Mouse (Mus musculus) forebrain, embryonic 16.5 days (tissue): ENCODE measurements around the gene Mapt. TPM values are rescaled to one million over a fixed set of nuclear protein-coding genes. Genes with fewer than 3 reads are reported as not detected.

Experiments used
- ATAC-seq: fragments of 200-750 bp; cut with Nextera tagmentation; 2 replicates; pipeline ENCODE4 v1.8.0; 2017; ENCODE audit warnings: mild to moderate bottlenecking, moderate library complexity
- H3K27ac ChIP-seq: fragments of 300-500 bp; sonication (generic); 2 replicates; pipeline ENCODE4 v1.5.1; 2014; ENCODE audit warnings: low read length, control low read depth
- H3K27me3 ChIP-seq: fragments of 300-500 bp; sonication (generic); replicated peaks from 2 replicates; pipeline ENCODE4 v1.6.1; 2014; ENCODE audit warnings: low read length; ENCODE audit not compliant: control insufficient read depth, insufficient read depth
- H3K36me3 ChIP-seq: fragments of 300-500 bp; sonication (generic); 2 replicates; pipeline ENCODE4 v1.6.1; 2014; ENCODE audit not compliant: control insufficient read depth, insufficient read depth
- H3K4me1 ChIP-seq: fragments of 300-500 bp; sonication (generic); replicated peaks from 2 replicates; pipeline ENCODE4 v1.6.1; 2014; ENCODE audit warnings: low read length; ENCODE audit not compliant: control insufficient read depth, insufficient read depth
- H3K4me2 ChIP-seq: fragments of 300-500 bp; sonication (generic); 2 replicates; pipeline ENCODE4 v1.6.1; 2014; ENCODE audit warnings: mild to moderate bottlenecking, low read length, control low read depth
- H3K4me3 ChIP-seq: fragments of 300-500 bp; sonication (generic); replicated peaks from 2 replicates; pipeline ENCODE4 v1.5.1; 2014; ENCODE audit warnings: mild to moderate bottlenecking, low read length, control low read depth
- H3K9ac ChIP-seq: fragments of 300-500 bp; sonication (generic); replicated peaks from 2 replicates; pipeline ENCODE4 v1.6.1; 2014; ENCODE audit warnings: low read depth, low read length, control low read depth
- H3K9me3 ChIP-seq: fragments of 300-500 bp; sonication (generic); 2 replicates; pipeline ENCODE4 v1.6.1; 2016; ENCODE audit warnings: low read length; ENCODE audit not compliant: control insufficient read depth
- WGBS: fragments of 180-500 bp; shearing (Covaris S2); extraction: QIAGEN DNeasy Blood & Tissue Kit; methylation state at CpG from one replicate; pipeline ENCODE4 v1.1.7; 2014; 5-methylcytosine and 5-hydroxymethylcytosine counted together
- polyA plus RNA-seq: library from polyadenylated mRNA; unstranded; fragments of >200 nt; fragmentation: Nextera tagmentation; extraction: Ambion mirVana; gene quantifications from 2 replicates; pipeline ENCODE4 v1.2.1, GENCODE M21; 2015

Gene Mapt
- polyA plus RNA-seq, 1 experiment from 2014 or later = 864 TPM

DNA sequence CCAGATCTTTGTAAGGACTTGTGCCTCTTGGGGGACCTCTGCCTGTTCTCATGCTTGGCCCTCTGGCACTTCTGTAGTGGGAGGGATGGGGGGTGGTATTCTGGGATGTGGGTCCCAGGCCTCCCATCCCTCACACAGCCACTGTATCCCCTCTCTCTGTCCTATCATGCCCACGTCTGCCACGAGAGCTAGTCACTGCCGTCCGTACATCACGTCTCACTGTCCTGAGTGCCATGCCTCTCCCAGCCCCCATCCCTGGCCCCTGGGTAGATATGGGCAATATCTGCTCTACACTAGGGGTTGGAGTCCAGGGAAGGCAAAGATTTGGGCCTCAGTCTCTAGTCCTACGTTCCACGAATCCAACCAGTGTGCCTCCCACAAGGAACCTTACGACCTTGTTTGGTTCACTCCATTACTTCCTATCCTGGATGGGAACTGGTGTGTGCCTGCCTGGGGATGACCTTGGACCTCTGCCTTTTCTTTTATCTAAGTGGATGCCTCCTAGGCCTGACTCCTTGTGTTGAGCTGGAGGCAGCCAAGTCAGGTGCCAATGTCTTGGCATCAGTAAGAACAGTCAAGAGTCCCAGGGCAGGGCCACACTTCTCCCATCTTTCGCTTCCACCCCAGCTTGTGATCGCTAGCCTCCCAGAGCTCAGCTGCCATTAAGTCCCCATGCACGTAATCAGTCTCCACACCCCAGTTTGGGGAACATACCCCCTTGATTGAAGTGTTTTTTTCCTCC lies 98.2 kb downstream of the Mapt start:
- Histone ChIP-seq H3K27me3 (no peaks in the 10 kb centered on the region), H3K27ac (no peak overlapping the region), H3K9ac (no peak overlapping the region), H3K4me2 (no peak overlapping the region), H3K36me3 (peaks cover 19% of the 10 kb centered on the region), H3K9me3 (peaks cover 3% of the 10 kb centered on the region; the same call in 1 of the 2 replicates), H3K4me3 (no peak overlapping the region), H3K4me1 (no peaks in the 10 kb centered on the region)
- ATAC-seq = no peak
- 87% methylated on average over 11 of the region's 11 CpGs for WGBS

DNA sequence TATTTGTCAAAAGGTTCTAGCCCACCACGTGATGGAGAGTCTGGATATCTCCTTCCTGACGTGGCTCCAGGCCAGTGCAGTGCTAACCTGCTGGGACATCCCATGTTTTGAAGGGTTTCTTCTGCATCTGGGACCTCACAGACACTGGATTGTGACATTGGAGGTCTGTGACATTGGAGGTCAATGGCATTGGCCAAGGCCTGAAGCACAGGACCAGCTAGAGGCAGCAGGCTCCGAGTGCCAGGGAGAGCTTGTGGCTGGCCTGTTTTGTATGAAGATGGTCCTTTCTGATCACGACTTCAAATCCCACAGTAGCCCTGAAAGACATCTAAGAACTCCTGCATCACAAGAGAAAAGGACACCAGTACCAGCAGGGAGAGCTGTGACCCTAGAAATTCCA lies 99.0 kb downstream of the Mapt start:
- Histone ChIP-seq H3K27ac (no peak overlapping the region), H3K4me3 (no peak overlapping the region), H3K9ac (no peak overlapping the region), H3K9me3 (peaks cover 3% of the 10 kb centered on the region; the same call in 1 of the 2 replicates), H3K4me1 (no peaks in the 10 kb centered on the region), H3K4me2 (no peak overlapping the region), H3K27me3 (no peaks in the 10 kb centered on the region), H3K36me3 (peaks cover 26% of the 10 kb centered on the region)
- 87% methylated on average over 4 of the region's 4 CpGs for WGBS
- ATAC-seq = no peak

DNA sequence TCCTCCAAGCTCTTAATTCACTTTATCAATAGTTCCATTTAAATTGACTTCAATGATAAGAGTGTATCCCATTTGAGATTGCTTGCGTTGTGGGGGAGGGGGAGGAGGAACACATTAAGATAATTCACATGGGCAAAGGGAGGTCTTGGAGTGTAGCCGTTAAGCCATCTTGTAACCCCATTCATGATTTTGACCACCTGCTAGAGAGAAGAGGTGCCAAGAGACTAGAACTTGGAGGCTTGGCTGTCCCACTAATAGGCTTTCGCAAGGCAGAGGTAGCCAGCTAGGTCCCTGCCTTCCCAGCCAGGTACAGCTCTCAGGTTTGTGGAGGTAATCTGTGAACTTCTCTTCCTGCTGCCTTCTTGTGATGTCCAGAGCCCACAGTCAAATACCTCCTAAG lies 100.0 kb downstream of the Mapt start:
- Histone ChIP-seq H3K4me3 (no peak overlapping the region), H3K27ac (no peak overlapping the region)

DNA sequence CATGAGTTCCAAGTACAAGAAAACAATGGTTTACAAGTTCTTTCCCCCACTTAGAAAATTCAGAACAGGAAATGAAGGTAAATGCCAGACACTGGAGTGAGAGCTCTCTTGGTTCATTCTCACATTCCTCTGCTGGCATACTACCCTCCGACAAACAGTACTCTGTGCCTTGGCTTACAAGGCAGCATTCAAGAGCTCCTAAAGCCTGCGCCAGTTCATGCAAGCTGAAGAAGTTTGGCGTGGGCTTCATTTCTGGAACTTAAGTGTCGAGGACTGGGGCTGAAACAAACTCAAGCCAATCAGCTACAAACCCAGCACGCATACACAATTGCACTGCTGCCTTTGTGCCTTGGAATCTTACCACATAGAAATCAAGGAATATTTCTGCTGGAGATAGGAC lies 100.9 kb downstream of the Mapt start:
- H3K4me1 ChIP-seq = no peaks in the 10 kb centered on the region
- no peak overlapping the region for H3K9ac ChIP-seq
- no peak for ATAC-seq
- 75% methylated on average over 5 of the region's 5 CpGs for WGBS
- no peaks in the 10 kb centered on the region for H3K27me3 ChIP-seq
- no peak overlapping the region for H3K4me3 ChIP-seq
- H3K36me3 ChIP-seq = peaks cover 38% of the 10 kb centered on the region
- no peak overlapping the region for H3K4me2 ChIP-seq
- H3K9me3 ChIP-seq = no peaks in the 10 kb centered on the region
- H3K27ac ChIP-seq = no peak overlapping the region; the same call in 1 of the 2 replicates

More for the DNA sequence above, 100.0 kb downstream of the Mapt start:
- H3K9ac ChIP-seq = no peak overlapping the region
- peaks cover 34% of the 10 kb centered on the region for H3K36me3 ChIP-seq
- H3K9me3 ChIP-seq = no peaks in the 10 kb centered on the region
- H3K4me2 ChIP-seq = no peak overlapping the region
- H3K4me1 ChIP-seq = no peaks in the 10 kb centered on the region
- no peak for ATAC-seq
- 93% methylated on average over 3 of the region's 3 CpGs for WGBS
- no peaks in the 10 kb centered on the region for H3K27me3 ChIP-seq

DNA sequence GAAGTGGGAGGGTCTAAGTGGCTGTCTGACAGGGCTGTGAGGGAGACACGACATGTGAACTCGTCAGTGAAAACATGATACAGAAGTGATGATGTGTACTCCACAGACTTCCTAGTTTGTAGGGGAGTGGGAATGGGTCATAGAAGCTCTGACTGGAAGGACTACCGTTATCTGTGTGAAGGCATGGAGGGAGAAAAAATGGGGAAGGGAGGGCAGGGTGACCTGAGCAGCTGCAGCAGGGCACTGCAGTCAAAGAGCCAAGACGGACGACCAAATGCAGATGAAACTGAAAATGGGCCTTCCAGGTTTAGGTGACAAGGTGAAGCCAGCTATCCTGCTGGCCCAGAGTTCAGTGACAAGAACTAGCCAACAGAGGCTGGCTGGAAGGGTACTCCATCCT lies 102.9 kb downstream of the Mapt start:
- 80% methylated on average over 5 of the region's 5 CpGs for WGBS
- no peak overlapping the region for H3K27ac ChIP-seq
- H3K27me3 ChIP-seq = no peaks in the 10 kb centered on the region
- no peak overlapping the region for H3K4me3 ChIP-seq
- no peak for ATAC-seq
- no peak overlapping the region for H3K9ac ChIP-seq
- no peaks in the 10 kb centered on the region for H3K4me1 ChIP-seq
- H3K4me2 ChIP-seq = no peak overlapping the region
- peaks cover 43% of the 10 kb centered on the region for H3K36me3 ChIP-seq
- H3K9me3 ChIP-seq = no peaks in the 10 kb centered on the region

DNA sequence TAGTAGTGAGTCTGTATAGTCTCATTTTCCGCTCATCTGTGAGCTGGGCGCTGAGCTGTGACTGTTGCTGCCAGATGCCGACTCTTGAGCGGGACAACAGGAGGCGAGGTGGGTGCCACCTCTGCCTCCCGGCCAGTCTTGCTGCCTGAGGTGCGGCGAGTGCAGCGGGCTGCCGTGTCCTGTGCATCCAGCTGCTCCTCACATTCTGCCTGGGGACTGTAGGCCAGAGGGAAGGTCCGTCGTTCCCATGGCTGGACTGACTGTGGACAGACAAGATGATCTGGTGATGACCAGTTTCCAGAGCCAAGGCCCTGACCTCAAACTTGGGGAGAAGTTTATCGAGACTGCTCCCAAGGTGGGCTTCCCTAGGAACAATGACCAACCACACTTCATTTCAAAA lies 103.8 kb downstream of the Mapt start:
- H3K4me3 ChIP-seq = no peak overlapping the region
- WGBS = 87% methylated on average over 13 of the region's 13 CpGs
- H3K27ac ChIP-seq = no peak overlapping the region
- H3K9me3 ChIP-seq = no peaks in the 10 kb centered on the region
- H3K9ac ChIP-seq = no peak overlapping the region
- H3K36me3 ChIP-seq = peaks cover 45% of the 10 kb centered on the region
- no peaks in the 10 kb centered on the region for H3K27me3 ChIP-seq
- ATAC-seq = no peak
- H3K4me1 ChIP-seq = no peaks in the 10 kb centered on the region
- no peak overlapping the region for H3K4me2 ChIP-seq

DNA sequence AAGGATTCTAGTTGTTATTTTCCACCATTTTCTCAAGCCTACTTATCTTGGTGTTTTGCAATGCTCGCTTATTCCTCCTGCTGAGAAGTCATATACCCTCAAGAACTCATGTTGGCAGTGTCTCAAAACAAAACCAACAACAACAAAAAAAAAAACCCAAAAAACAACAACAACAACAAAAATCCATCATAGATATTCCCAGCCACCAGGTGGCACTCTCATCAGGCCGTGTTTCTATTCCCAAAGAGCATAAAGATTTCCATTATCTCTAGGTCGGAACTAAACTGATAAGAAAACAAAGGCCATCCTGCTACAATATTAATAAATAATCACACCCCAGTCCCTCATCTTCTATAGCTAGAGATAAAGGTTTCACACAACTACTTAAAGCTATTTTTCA lies 115.7 kb downstream of the Mapt start:
- Histone ChIP-seq H3K4me3 (no peak overlapping the region), H3K4me1 (no peaks in the 10 kb centered on the region), H3K9ac (no peak overlapping the region), H3K4me2 (no peak overlapping the region), H3K27ac (no peak overlapping the region; the same call in 1 of the 2 replicates), H3K27me3 (no peaks in the 10 kb centered on the region), H3K36me3 (peaks cover 35% of the 10 kb centered on the region), H3K9me3 (no peaks in the 10 kb centered on the region)
- WGBS = 57% methylated on average over 3 of the region's 3 CpGs
- ATAC-seq = no peak

DNA sequence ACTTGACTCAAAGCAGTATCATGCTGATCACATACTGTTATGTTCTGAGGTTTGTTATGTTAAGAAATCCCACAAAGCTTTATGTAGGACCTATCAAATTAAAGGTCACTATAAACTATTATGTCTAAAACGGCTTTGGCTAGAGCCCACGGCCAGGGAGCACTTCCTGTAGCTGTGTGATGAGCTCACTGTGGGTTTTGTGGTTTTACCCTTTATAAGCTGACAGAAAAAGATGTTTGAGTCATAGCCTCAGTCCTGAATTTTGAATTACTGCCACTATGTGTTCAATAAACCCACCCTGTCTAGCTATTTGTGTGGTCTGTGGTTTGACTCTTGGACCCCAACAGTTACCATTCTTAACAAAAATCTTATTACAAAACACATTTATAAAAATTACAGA lies 130.6 kb downstream of the Mapt start:
- Histone ChIP-seq H3K27me3 (no peaks in the 10 kb centered on the region), H3K27ac (no peak overlapping the region), H3K4me2 (no peak overlapping the region), H3K4me1 (no peaks in the 10 kb centered on the region), H3K9me3 (no peaks in the 10 kb centered on the region), H3K4me3 (no peak overlapping the region), H3K36me3 (peaks cover 3% of the 10 kb centered on the region), H3K9ac (no peak overlapping the region)
- 72% methylated on average over 2 of the region's 2 CpGs for WGBS
- no peak for ATAC-seq

DNA sequence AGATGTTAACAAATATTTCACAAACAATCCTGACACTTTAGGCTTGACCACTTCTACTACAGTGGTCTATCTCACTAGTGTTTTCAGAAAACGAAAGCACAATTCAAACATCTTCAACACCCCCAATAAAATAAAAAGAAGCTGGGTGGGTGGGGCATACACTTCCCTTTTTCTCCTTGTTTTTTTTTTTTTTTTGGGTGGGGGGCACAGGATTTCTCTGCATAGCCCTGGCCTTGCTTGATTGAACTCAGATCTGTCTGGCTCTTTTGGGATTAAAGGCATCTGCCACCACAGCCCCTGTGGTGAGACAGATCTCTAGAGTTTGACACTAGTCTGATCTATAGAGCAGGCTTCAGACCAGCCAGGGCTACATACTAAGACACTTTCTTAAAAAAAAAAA lies 131.5 kb downstream of the Mapt start:
- 91% methylated on average over 1 of the region's 1 CpGs for WGBS
- Histone ChIP-seq H3K36me3 (peaks cover 2% of the 10 kb centered on the region; the same call in 1 of the 2 replicates), H3K27ac (no peak overlapping the region)

More for the DNA sequence above, 131.5 kb downstream of the Mapt start:
- H3K9me3 ChIP-seq = no peaks in the 10 kb centered on the region
- ATAC-seq = no peak
- no peaks in the 10 kb centered on the region for H3K27me3 ChIP-seq
- H3K4me2 ChIP-seq = no peak overlapping the region
- no peak overlapping the region for H3K4me3 ChIP-seq
- H3K9ac ChIP-seq = no peak overlapping the region
- H3K4me1 ChIP-seq = no peaks in the 10 kb centered on the region
